Mouse (Mus musculus) neural tube, embryonic 15.5 days (tissue): Measurements from ENCODE around the gene Rasal2. TPM values are rescaled to one million over a fixed set of nuclear protein-coding genes. Genes with fewer than 3 reads are reported as not detected.

Source experiments
- ATAC-seq: fragments of 200-750 bp; cut with Nextera tagmentation; 2 replicates; pipeline ENCODE4 v1.8.0; 2017; ENCODE audit warnings: mild to moderate bottlenecking, moderate TSS enrichment, moderate library complexity; ENCODE audit not compliant: low FRiP score
- H3K27ac ChIP-seq: fragments of 300-500 bp; sonication (generic); replicated peaks from 2 replicates; pipeline ENCODE4 v1.5.1; 2015; ENCODE audit warnings: mild to moderate bottlenecking, inconsistent platforms
- H3K27me3 ChIP-seq: fragments of 300-500 bp; sonication (generic); replicated peaks from 2 replicates; pipeline ENCODE4 v1.6.1; 2015; ENCODE audit warnings: inconsistent platforms
- H3K36me3 ChIP-seq: fragments of 300-500 bp; sonication (generic); 2 replicates; pipeline ENCODE4 v1.6.1; 2015; ENCODE audit warnings: inconsistent platforms
- H3K4me1 ChIP-seq: fragments of 300-500 bp; sonication (generic); 2 replicates; pipeline ENCODE4 v1.6.1; 2015; ENCODE audit warnings: inconsistent platforms
- H3K4me2 ChIP-seq: fragments of 300-500 bp; sonication (generic); 2 replicates; pipeline ENCODE4 v1.6.1; 2015; ENCODE audit warnings: inconsistent platforms, mild to moderate bottlenecking, moderate library complexity
- H3K4me3 ChIP-seq: fragments of 300-500 bp; sonication (generic); replicated peaks from 2 replicates; pipeline ENCODE4 v1.5.1; 2015; ENCODE audit warnings: mild to moderate bottlenecking, inconsistent platforms
- H3K9ac ChIP-seq: fragments of 300-500 bp; sonication (generic); replicated peaks from 2 replicates; pipeline ENCODE4 v1.6.1; 2015; ENCODE audit warnings: mild to moderate bottlenecking, inconsistent platforms
- H3K9me3 ChIP-seq: fragments of 300-500 bp; sonication (generic); replicated peaks from 2 replicates; pipeline ENCODE4 v1.6.1; 2016; ENCODE audit warnings: inconsistent platforms
- WGBS: fragments of 180-500 bp; shearing (Covaris S2); methylation state at CpG from one replicate; pipeline ENCODE4 v1.1.7; 2015; ENCODE audit warnings: mixed read lengths; 5-methylcytosine and 5-hydroxymethylcytosine counted together
- polyA plus RNA-seq: library from polyadenylated mRNA; unstranded; fragments of >200 nt; fragmentation: Nextera tagmentation; extraction: Ambion mirVana; gene quantifications from 2 replicates; pipeline ENCODE4 v1.2.1, GENCODE M21; 2015

Rasal2 gene
- polyA plus RNA-seq, 1 experiment from 2014 or later = 39.1 TPM

GRCm38 (mm10) chr1:157123836-157124235, 288.6 kb downstream of the Rasal2 start:
- Histone ChIP-seq H3K4me2 (no peak overlapping the region), H3K9me3 (no peaks in the 10 kb centered on the region), H3K4me3 (no peak overlapping the region), H3K36me3 (no peaks in the 10 kb centered on the region), H3K9ac (no peak overlapping the region), H3K4me1 (no peaks in the 10 kb centered on the region), H3K27ac (no peak overlapping the region), H3K27me3 (no peaks in the 10 kb centered on the region)
- WGBS = 91% methylated on average over 3 of the region's 3 CpGs
- no peak for ATAC-seq

- Histone ChIP-seq H3K9ac (no peak overlapping the region), H3K4me1 (no peaks in the 10 kb centered on the region), H3K4me3 (no peak overlapping the region), H3K36me3 (no peaks in the 10 kb centered on the region), H3K27ac (no peak overlapping the region), H3K4me2 (no peak overlapping the region), H3K9me3 (no peaks in the 10 kb centered on the region), H3K27me3 (no peaks in the 10 kb centered on the region)
- ATAC-seq = no peak
- WGBS = 88% methylated on average over 6 of the region's 6 CpGs
Measured at GRCm38 (mm10) chr1:157119168-157119567, 293.2 kb downstream of the Rasal2 start.

GRCm38 (mm10) chr1:157117440-157117839, 295.0 kb downstream of the Rasal2 start:
- H3K9me3 ChIP-seq = no peaks in the 10 kb centered on the region
- H3K9ac ChIP-seq = no peak overlapping the region
- 93% methylated on average over 3 of the region's 3 CpGs for WGBS
- ATAC-seq = no peak
- no peaks in the 10 kb centered on the region for H3K36me3 ChIP-seq
- no peak overlapping the region for H3K4me3 ChIP-seq
- no peaks in the 10 kb centered on the region for H3K27me3 ChIP-seq
- H3K4me2 ChIP-seq = no peak overlapping the region
- H3K4me1 ChIP-seq = no peaks in the 10 kb centered on the region
- H3K27ac ChIP-seq = no peak overlapping the region

- Histone ChIP-seq H3K4me3 (no peak overlapping the region), H3K27me3 (no peaks in the 10 kb centered on the region), H3K9ac (no peak overlapping the region), H3K36me3 (no peaks in the 10 kb centered on the region), H3K4me1 (0 out of 2 replicates have a peak, but pooled peaks cover 2% of the 10 kb centered on the region), H3K9me3 (no peaks in the 10 kb centered on the region), H3K27ac (no peak overlapping the region), H3K4me2 (no peak overlapping the region)
- no peak for ATAC-seq
- WGBS = 69% methylated on average over 2 of the region's 2 CpGs
Measured at GRCm38 (mm10) chr1:157114492-157114891, 297.9 kb downstream of the Rasal2 start.

GRCm38 (mm10) chr1:157110287-157110835, 302.0 kb downstream of the Rasal2 start:
- 58% methylated on average over 6 of the region's 6 CpGs for WGBS
- H3K27me3 ChIP-seq = no peaks in the 10 kb centered on the region
- H3K27ac ChIP-seq = no peak overlapping the region
- no peak overlapping the region for H3K4me2 ChIP-seq
- ATAC-seq = no peak
- no peaks in the 10 kb centered on the region for H3K9me3 ChIP-seq
- 0 out of 2 replicates have a peak, but pooled peaks cover 2% of the 10 kb centered on the region for H3K4me1 ChIP-seq
- no peak overlapping the region for H3K9ac ChIP-seq
- H3K4me3 ChIP-seq = no peak overlapping the region
- H3K36me3 ChIP-seq = no peaks in the 10 kb centered on the region

- Histone ChIP-seq H3K9ac (no peak within 1 kb of the TSS), H3K36me3 (no peaks in the 10 kb centered on the region), H3K27me3 (no peaks in the 10 kb centered on the region), H3K4me2 (no peak within 1 kb of the TSS), H3K9me3 (no peaks in the 10 kb centered on the region), H3K4me1 (0 out of 2 replicates have a peak, but pooled peaks cover 2% of the 10 kb centered on the region), H3K27ac (no peak within 1 kb of the TSS), H3K4me3 (no peak within 1 kb of the TSS)
- WGBS = 91% methylated on average over 4 of the region's 4 CpGs
- ATAC-seq = no peak
Measured at GRCm38 (mm10) chr1:157108580-157108979, 303.8 kb downstream of the Rasal2 start, which contains the start of gene Tex35. Gene Tex35, minus strand, starts transcription at chr1:157108680.

- ATAC-seq = peak; percentile 86
- Histone ChIP-seq H3K9ac (peak overlapping the region; percentile 38), H3K27me3 (no peaks in the 10 kb centered on the region), H3K4me1 (peaks cover 9% of the 10 kb centered on the region), H3K4me3 (peak overlapping the region; percentile 21), H3K27ac (peak overlapping the region; percentile 74), H3K9me3 (no peaks in the 10 kb centered on the region), H3K4me2 (peak overlapping the region; percentile 58), H3K36me3 (no peaks in the 10 kb centered on the region)
- 10% methylated on average over 19 of the region's 19 CpGs for WGBS
Measured at GRCm38 (mm10) chr1:157101122-157101865, 311.1 kb downstream of the Rasal2 start.

GRCm38 (mm10) chr1:157095534-157095933, 316.9 kb downstream of the Rasal2 start:
- 83% methylated on average over 4 of the region's 4 CpGs for WGBS
- H3K27me3 ChIP-seq = no peaks in the 10 kb centered on the region
- H3K4me2 ChIP-seq = no peak overlapping the region
- no peak overlapping the region for H3K4me3 ChIP-seq
- H3K9me3 ChIP-seq = no peaks in the 10 kb centered on the region
- H3K9ac ChIP-seq = no peak overlapping the region
- ATAC-seq = no peak
- no peak overlapping the region for H3K27ac ChIP-seq
- no peaks in the 10 kb centered on the region for H3K36me3 ChIP-seq
- H3K4me1 ChIP-seq = no peaks in the 10 kb centered on the region

GRCm38 (mm10) chr1:157092622-157093021, 319.8 kb downstream of the Rasal2 start:
- Histone ChIP-seq H3K9me3 (no peaks in the 10 kb centered on the region), H3K4me3 (no peak overlapping the region), H3K9ac (no peak overlapping the region), H3K36me3 (no peaks in the 10 kb centered on the region), H3K4me1 (no peaks in the 10 kb centered on the region), H3K4me2 (no peak overlapping the region), H3K27ac (no peak overlapping the region), H3K27me3 (no peaks in the 10 kb centered on the region)
- no peak for ATAC-seq
- 90% methylated on average over 1 of the region's 1 CpGs for WGBS

- no peak overlapping the region for H3K9ac ChIP-seq
- no peaks in the 10 kb centered on the region for H3K4me1 ChIP-seq
- ATAC-seq = no peak
- no peaks in the 10 kb centered on the region for H3K27me3 ChIP-seq
- H3K27ac ChIP-seq = no peak overlapping the region
- H3K9me3 ChIP-seq = no peaks in the 10 kb centered on the region
- H3K36me3 ChIP-seq = no peaks in the 10 kb centered on the region
- 67% methylated on average over 4 of the region's 4 CpGs for WGBS
- no peak overlapping the region for H3K4me3 ChIP-seq
- no peak overlapping the region for H3K4me2 ChIP-seq
Measured at GRCm38 (mm10) chr1:157092140-157092539, 320.3 kb downstream of the Rasal2 start.

GRCm38 (mm10) chr1:157090835-157091234, 321.6 kb downstream of the Rasal2 start:
- 81% methylated on average over 3 of the region's 3 CpGs for WGBS
- no peak overlapping the region for H3K4me3 ChIP-seq
- no peaks in the 10 kb centered on the region for H3K36me3 ChIP-seq
- H3K4me1 ChIP-seq = peaks cover 9% of the 10 kb centered on the region
- no peak for ATAC-seq
- H3K27ac ChIP-seq = no peak overlapping the region
- no peak overlapping the region for H3K4me2 ChIP-seq
- no peaks in the 10 kb centered on the region for H3K9me3 ChIP-seq
- no peaks in the 10 kb centered on the region for H3K27me3 ChIP-seq
- no peak overlapping the region for H3K9ac ChIP-seq
